Mouse (Mus musculus): Measurements from ENCODE around the gene Rplp1. TPM values are rescaled to one million over a fixed set of nuclear protein-coding genes. Genes with fewer than 3 reads are reported as not detected.

Gene Rplp1
- polyA plus RNA-seq, 1 experiment from 2014 or later: 825 TPM

GRCm38 (mm10) chr9:61872246-61872941 is 41.9 kb downstream of the Rplp1 start:
- Histone ChIP-seq H3K4me1 (ENCODE audit: control insufficient read depth, low read depth, low read length) (peaks cover 2% of the 10 kb centered on the region; the same call in 1 of the 2 replicates), H3K27me3 (ENCODE audit: control insufficient read depth, insufficient read depth, low read depth, low read length) (no peaks in the 10 kb centered on the region), H3K4me2 (ENCODE audit: low read depth, low read length) (no peak overlapping the region), H3K4me3 (ENCODE audit: low read depth, low read length) (no peak overlapping the region), H3K36me3 (ENCODE audit: control insufficient read depth, insufficient read depth) (no peaks in the 10 kb centered on the region), H3K9me3 (replicated peaks; ENCODE audit: control insufficient read depth, low read length) (no peaks in the 10 kb centered on the region), H3K9ac (ENCODE audit: low read depth, low read length) (no peak overlapping the region), H3K27ac (ENCODE audit: low read length) (no peak overlapping the region)
- no peak for ATAC-seq (ENCODE audit: low read depth)
- WGBS (ENCODE audit: insufficient replicate concordance): 50% methylated on average over 8 of the region's 8 CpGs

DNA sequence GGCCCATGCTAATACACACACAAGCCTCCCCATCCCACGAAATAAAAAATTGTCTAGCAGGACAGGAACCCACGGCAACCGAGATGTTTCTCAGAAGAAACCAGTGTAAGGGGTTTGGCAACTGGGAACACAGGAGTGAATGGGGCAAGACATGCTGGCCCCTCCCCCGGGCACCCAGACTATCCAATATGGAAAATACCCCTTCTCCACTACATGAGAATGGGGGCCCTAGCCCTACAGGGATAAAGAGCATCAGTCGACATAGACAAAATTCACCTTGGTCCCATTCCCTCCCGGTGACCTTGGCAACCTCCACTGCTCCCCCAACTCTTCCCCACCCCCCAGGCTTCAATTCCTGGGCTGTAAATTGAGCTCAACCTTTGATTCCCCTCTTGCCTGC is 42.5 kb downstream of the Rplp1 start:
- Histone ChIP-seq H3K9me3 (replicated peaks; ENCODE audit: control insufficient read depth, low read length) (no peaks in the 10 kb centered on the region), H3K27ac (ENCODE audit: low read length) (no peak overlapping the region), H3K9ac (ENCODE audit: low read depth, low read length) (no peak overlapping the region), H3K36me3 (ENCODE audit: control insufficient read depth, insufficient read depth) (no peaks in the 10 kb centered on the region), H3K27me3 (ENCODE audit: control insufficient read depth, insufficient read depth, low read depth, low read length) (no peaks in the 10 kb centered on the region), H3K4me2 (ENCODE audit: low read depth, low read length) (no peak overlapping the region), H3K4me3 (ENCODE audit: low read depth, low read length) (no peak overlapping the region), H3K4me1 (ENCODE audit: control insufficient read depth, low read depth, low read length) (peaks cover 2% of the 10 kb centered on the region; the same call in 1 of the 2 replicates)
- 66% methylated on average over 6 of the region's 6 CpGs for WGBS (ENCODE audit: insufficient replicate concordance)
- no peak for ATAC-seq (ENCODE audit: low read depth)

GRCm38 (mm10) chr9:61867659-61868058 is 46.7 kb downstream of the Rplp1 start:
- WGBS (ENCODE audit: insufficient replicate concordance): 66% methylated on average over 11 of the region's 11 CpGs

More at GRCm38 (mm10) chr9:61867659-61868058, 46.7 kb downstream of the Rplp1 start:
- Histone ChIP-seq H3K4me2 (ENCODE audit: low read depth, low read length) (no peak overlapping the region), H3K4me1 (ENCODE audit: control insufficient read depth, low read depth, low read length) (peaks cover 2% of the 10 kb centered on the region; the same call in 1 of the 2 replicates), H3K27me3 (ENCODE audit: control insufficient read depth, insufficient read depth, low read depth, low read length) (no peaks in the 10 kb centered on the region), H3K36me3 (ENCODE audit: control insufficient read depth, insufficient read depth) (no peaks in the 10 kb centered on the region), H3K4me3 (ENCODE audit: low read depth, low read length) (no peak overlapping the region), H3K9me3 (replicated peaks; ENCODE audit: control insufficient read depth, low read length) (no peaks in the 10 kb centered on the region), H3K27ac (ENCODE audit: low read length) (no peak overlapping the region), H3K9ac (ENCODE audit: low read depth, low read length) (no peak overlapping the region)
- no peak for ATAC-seq (ENCODE audit: low read depth)

Other genes starting within 250 kb of the Rplp1 start
- gene Kif23, start 32.2 kb upstream of the Rplp1 start, polyA plus RNA-seq (2015; fragmentation: Nextera tagmentation; extraction: Ambion mirVana): 63.3 and 64.2 TPM in 2 replicates
- 0.19 and 0.92 TPM in 2 replicates for gene Paqr5, start 112.3 kb upstream of the Rplp1 start, polyA plus RNA-seq (2015; fragmentation: Nextera tagmentation; extraction: Ambion mirVana)
- gene Glce, start 208.1 kb upstream of the Rplp1 start, polyA plus RNA-seq (2015; fragmentation: Nextera tagmentation; extraction: Ambion mirVana): 5.8 and 6.0 TPM in 2 replicates